Mouse (Mus musculus) kidney, adult 18-20 months (tissue): ENCODE data around the gene Smok3c.
"Not testable (repeated sequence)": the region's sequence is repeated elsewhere in the genome, so short reads cannot be mapped to it uniquely, and the experiment has no call there.

Experiments
- DNase-seq: peaks from one replicate; pipeline ENCODE4 v3.0.0; 2021

Gene Smok3c

DNA sequence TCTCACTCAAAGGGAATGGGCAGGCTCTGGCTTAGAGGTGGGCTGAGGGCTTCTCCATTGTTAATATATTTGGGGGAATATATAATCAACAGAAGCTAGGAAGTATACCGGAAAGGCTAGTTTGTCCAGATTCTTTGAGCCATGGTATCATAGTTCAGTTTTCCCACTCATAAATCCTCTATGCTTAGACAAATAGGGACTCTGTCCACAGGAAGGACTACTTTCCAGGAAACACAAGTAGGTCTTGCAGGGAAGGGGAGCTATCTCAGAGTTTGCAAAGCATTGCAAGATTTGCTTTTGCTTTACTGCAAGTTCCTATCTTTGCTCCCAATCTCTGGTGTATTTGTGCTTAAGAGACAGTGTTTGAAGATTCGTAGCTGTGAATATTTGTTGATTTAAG, 52.0 kb downstream of the Smok3c start:
- no peak for DNase-seq

- no peak for DNase-seq
These were observed 54.1 kb downstream of the Smok3c start for GRCm38 (mm10) chr5:138107130-138107529.

DNA sequence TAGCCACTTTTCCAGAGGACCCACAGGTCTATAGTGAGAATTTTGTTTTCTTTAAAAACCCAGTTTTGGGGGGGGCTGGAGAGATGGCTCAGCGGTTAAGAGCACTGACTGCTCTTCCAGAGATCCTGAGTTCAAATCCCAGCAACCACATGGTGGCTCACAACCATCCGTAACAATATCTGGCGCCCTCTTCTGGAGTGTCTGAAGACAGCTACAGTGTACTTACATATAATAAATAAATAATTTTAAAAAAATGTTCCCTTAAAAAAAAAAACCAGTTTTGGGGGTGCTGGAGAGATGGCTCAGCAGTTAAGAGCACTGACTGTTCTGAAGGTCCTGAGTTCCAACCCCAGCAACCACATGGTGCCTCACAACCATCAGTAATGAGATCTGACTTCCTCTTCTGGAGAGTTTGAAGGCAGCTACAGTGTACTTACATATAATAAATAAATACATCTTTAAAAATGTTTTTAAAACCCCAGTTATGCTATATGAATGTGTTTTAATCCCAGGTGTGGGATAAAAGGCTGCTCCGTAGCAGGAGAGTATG, 56.9 kb downstream of the Smok3c start:
- not testable (repeated sequence) for DNase-seq
